Mouse (Mus musculus) cerebellum, postnatal 10 days (tissue): ENCODE measurements at regions not wholly inside any gene's neighbourhood (a gene's known extent, or its start where the extent isn't known, plus 50 kb on each side); places are given as distances from the start of the nearest gene placed in this dataset.
A peak's percentile ranks its signal among the peaks of the same experiment; 100 is the strongest.

ENCODE experiments used
- DNase-seq, 2 experiments: peaks; one replicate each; pipeline ENCODE4 v3.0.0; 2021; ENCODE audit warnings: mixed read lengths in 2 of 2

- DNase-seq = no peak
Observed at GRCm38 (mm10) chrX:156842926-156843325, 572.2 kb downstream of the Phex start.

- peak; percentile 2 to 11 for DNase-seq
Observed at GRCm38 (mm10) chrX:156841269-156841668, 573.8 kb downstream of the Phex start.

GRCm38 (mm10) chrX:156832176-156832575, 582.9 kb downstream of the Phex start:
- no peak for DNase-seq

GRCm38 (mm10) chrX:156806799-156807198, 608.3 kb downstream of the Phex start:
- peak; percentile 9 to 31 for DNase-seq
